Mouse (Mus musculus) kidney, postnatal 36 days (tissue): ENCODE measurements around the gene Hdac10.

Experiments used
- DNase-seq, 2 experiments: peaks; one replicate each; pipeline ENCODE4 v3.0.0; 2021 to 2022; ENCODE audit warnings: mixed read lengths in 2 of 2

The Hdac10 gene

GRCm38 (mm10) chr15:89147895-89148294, 19.4 kb upstream of the Hdac10 start:
- DNase-seq: peak in 1 of 2 experiments; percentile 56

- no peak for DNase-seq
These were observed 19.0 kb upstream of the Hdac10 start for GRCm38 (mm10) chr15:89147456-89147855.

GRCm38 (mm10) chr15:89147024-89147423, 18.5 kb upstream of the Hdac10 start:
- peak; percentile 46 to 69 for DNase-seq

- peak; percentile 46 to 75 for DNase-seq
These were observed 18.0 kb upstream of the Hdac10 start for GRCm38 (mm10) chr15:89146537-89146936.

- DNase-seq: no peak
These were observed 17.4 kb upstream of the Hdac10 start for GRCm38 (mm10) chr15:89145813-89146350.

- DNase-seq: no peak
These were observed 16.5 kb upstream of the Hdac10 start for GRCm38 (mm10) chr15:89144965-89145364.

- DNase-seq: no peak
These were observed 14.6 kb upstream of the Hdac10 start for GRCm38 (mm10) chr15:89143134-89143533.

- peak in 1 of 2 experiments; percentile 56 for DNase-seq
These were observed 13.4 kb upstream of the Hdac10 start for GRCm38 (mm10) chr15:89141905-89142304.

GRCm38 (mm10) chr15:89141443-89141842, 12.9 kb upstream of the Hdac10 start:
- DNase-seq: no peak

GRCm38 (mm10) chr15:89140659-89141252, 12.3 kb upstream of the Hdac10 start, which contains the start of gene Mapk12:
Gene Mapk12 (minus strand): TSS chr15:89140703.
- peak; percentile 68 to 77 for DNase-seq

GRCm38 (mm10) chr15:89140048-89140658, 11.7 kb upstream of the Hdac10 start:
- peak; percentile 57 to 68 for DNase-seq

GRCm38 (mm10) chr15:89138531-89138930, 10.0 kb upstream of the Hdac10 start:
- DNase-seq: no peak

- no peak for DNase-seq
These were observed 9.5 kb upstream of the Hdac10 start for GRCm38 (mm10) chr15:89138046-89138405.

- no peak for DNase-seq
These were observed 9.0 kb upstream of the Hdac10 start for GRCm38 (mm10) chr15:89137378-89138045.

GRCm38 (mm10) chr15:89136461-89137155, 8.1 kb upstream of the Hdac10 start:
- DNase-seq: no peak

- DNase-seq: no peak
These were observed 2.8 kb upstream of the Hdac10 start for GRCm38 (mm10) chr15:89131316-89131715.

- no peak for DNase-seq
These were observed 1.7 kb upstream of the Hdac10 start for GRCm38 (mm10) chr15:89130245-89130644.

- no peak for DNase-seq
These were observed 1.0 kb downstream of the Hdac10 start for GRCm38 (mm10) chr15:89127364-89127940.

- peak; percentile 61 to 82 for DNase-seq
These were observed 1.9 kb downstream of the Hdac10 start for GRCm38 (mm10) chr15:89126622-89127021.

- DNase-seq: no peak
These were observed 3.1 kb downstream of the Hdac10 start for GRCm38 (mm10) chr15:89125351-89125750.

- DNase-seq: no peak
These were observed 4.2 kb downstream of the Hdac10 start for GRCm38 (mm10) chr15:89124312-89124711.

GRCm38 (mm10) chr15:89123595-89123994, 4.9 kb downstream of the Hdac10 start:
- DNase-seq: peak in 1 of 2 experiments; percentile 41
